Mouse (Mus musculus) kidney, postnatal 25 days (tissue): ENCODE data around the gene Galnt17.

Source experiments
- DNase-seq, 2 experiments: peaks; one replicate each; pipeline ENCODE4 v3.0.0; 2021; ENCODE audit warnings: mixed read lengths in 2 of 2

The Galnt17 gene

DNA sequence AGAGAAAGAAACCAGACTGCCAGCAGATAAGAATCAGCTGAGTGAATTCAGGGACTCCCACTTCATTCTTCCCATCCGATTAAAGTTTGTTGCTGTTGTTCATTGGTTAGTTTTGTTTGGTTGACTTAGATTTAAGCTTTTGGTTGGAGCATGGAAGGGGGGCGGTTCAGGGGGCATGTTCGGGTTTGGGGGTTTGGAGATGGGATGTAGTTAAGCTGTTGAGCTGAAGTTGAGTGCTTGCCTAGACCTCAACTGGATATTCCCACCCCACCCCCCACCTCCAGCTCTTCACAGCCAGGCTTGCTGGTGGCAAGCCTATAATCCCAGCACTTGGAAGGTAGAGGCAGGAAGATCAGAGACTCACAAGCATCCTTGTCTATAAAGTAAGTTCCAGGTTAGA, at the start of gene Galnt17:
TSS of gene Galnt17 (minus strand) at position 101 of the 400 bp plus-strand sequence.
- no peak for DNase-seq

GRCm38 (mm10) chr5:131334536-131334935, 26.2 kb upstream of the Galnt17 start:
- no peak for DNase-seq

DNA sequence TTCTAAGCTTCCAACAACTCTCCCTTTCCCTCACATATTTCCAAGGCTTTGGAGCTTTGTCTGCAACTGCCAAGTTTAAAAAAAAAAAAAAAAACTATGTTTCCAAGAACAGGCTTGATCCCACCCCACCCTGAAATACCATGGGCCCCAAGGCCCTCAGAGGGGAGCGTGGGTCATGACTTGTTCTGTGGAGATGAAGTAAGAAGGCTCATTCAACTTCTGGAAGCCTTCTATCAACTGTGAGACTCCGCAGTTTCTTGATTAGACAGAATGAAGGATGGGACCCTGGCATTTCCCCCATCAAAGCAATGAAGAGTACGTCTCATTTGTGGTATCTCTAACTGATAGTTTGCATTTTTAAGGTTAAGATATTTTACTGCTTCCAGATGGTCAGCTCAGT, 13.0 kb upstream of the Galnt17 start:
- DNase-seq, result no peak

- DNase-seq, result no peak
Measured at GRCm38 (mm10) chr5:131319605-131320004, 11.3 kb upstream of the Galnt17 start.

DNA sequence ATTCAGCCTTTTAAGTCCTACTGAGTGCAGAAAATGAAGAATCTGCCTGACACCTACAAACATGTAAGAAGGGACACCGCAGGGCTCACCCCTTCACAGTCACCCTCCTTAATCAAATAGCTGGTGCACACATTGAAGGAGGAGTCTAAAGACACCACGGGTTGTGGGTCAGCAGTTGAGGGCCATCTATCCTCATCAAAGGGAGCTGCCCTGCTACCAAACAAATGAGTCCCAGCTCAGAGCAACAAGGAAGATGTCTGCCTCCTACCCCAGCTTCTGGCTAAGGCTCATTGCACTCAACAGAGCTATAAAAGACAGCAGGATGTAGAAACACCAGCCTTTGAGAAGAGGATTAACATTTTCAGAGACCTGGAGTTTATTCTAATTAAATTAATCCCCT, 10.8 kb upstream of the Galnt17 start:
- DNase-seq, result no peak

DNA sequence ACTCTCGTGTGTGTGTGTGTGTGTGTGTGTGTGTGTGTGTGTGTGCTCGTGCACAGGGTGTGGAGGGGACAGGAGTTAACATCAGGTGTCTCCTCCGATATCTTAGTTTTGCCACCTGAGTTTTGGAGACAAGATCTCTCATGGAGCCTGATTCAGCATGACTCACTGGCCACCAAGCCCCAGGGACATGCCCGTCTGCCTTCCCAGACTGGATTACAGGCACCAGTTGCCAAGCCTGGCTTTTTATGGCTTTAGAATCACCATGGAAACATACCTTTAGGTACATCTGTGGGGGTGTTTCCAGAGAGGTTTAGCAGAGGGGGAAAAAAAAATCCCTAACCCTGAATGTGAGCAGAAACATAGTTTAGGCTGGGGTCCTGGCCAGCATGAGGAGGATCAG, 6.7 kb upstream of the Galnt17 start:
- no peak for DNase-seq

GRCm38 (mm10) chr5:131307656-131308151, 593 bp downstream of the Galnt17 start:
- DNase-seq, result peak; percentile 39 to 57

GRCm38 (mm10) chr5:131306908-131307655, 1.2 kb downstream of the Galnt17 start:
- peak; percentile 21 to 42 for DNase-seq

DNA sequence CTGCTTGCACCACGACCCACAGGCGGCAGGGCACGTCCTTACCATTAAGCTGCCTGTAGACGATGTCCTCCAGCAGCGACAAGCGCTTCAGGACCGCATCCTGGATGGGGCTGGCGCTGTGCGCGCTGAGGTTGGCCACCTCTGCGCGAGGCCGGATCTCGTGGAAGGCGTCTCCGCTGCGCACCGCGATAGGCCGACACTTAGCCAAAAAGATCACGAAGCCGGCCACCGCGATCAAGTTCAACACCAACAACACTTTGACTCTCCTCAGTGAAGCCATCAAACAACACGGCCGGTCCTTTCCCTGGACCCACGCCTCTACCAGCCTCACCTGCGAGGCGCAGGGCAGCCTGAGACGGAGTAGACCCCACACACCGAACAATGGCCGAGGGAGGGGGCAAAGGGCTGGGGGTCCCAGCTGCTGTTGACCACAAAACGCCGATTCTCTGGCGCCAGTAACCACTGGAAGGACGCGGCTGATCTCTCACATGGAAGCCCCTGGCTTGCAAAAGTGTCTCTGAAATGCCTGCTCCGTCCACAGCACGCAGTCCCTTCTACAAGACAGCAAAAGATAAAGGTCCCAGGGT, 1.9 kb downstream of the Galnt17 start:
- no peak for DNase-seq

GRCm38 (mm10) chr5:131305223-131305622, 3.1 kb downstream of the Galnt17 start:
- no peak for DNase-seq

GRCm38 (mm10) chr5:131301526-131301925, 6.8 kb downstream of the Galnt17 start:
- DNase-seq, result no peak

DNA sequence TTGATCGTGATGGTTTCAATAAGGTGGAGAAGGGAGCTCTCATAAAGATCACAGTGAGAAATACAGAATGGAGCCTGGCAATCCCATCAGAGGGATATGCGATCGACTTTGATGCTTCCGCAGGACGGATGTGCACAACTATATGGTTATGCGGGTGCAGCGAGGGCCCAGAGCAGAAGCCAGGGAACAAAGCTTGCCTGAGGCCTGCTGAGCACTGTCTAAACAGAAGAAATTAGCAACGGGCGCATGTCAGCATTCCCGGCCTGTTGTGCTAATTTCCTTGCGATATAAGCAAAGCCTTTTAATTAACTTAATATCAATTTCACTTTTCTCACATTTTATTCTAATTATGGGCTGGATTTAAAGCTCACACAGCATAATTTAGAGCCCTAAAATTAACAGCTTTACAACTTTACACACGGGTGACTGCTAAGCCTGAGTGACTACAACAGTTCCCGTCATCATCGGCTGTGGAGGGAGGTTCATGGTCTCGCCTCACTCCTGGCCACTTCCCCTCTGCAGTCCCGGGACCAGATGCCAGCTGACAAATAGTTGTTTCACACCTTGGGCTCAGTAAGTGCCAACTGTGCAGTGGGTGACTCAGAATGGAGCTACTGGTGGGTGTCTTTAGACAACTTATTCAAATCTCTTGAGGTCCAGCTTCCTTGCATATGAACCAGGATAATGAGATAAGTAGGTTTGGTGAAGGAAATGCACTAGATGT, 14.4 kb downstream of the Galnt17 start:
- no peak for DNase-seq

DNA sequence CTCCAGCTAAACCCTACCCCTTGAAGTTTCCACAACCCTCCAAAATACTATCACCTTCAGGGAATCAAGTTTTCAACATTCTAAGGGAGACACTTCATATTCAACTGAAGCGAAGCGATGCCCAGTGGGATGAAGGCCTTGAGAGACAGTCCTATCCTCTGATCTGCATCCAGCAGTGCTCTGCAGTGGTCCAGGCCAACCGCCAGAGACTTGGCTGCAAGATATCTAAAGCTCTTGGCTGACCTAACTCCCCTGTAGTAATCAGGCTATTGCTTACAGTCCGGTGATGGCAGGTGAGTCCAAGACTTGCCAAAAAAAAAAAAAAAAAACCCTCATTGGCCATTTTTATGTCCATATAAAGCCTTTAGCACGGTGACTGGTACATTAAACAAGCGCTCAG, 21.2 kb downstream of the Galnt17 start:
- DNase-seq, result no peak

- DNase-seq, result no peak
Measured at GRCm38 (mm10) chr5:131286680-131287079, 21.6 kb downstream of the Galnt17 start.

GRCm38 (mm10) chr5:131280349-131280748, 27.9 kb downstream of the Galnt17 start:
- no peak for DNase-seq

- DNase-seq, result no peak
Measured at GRCm38 (mm10) chr5:131279286-131279685, 29.0 kb downstream of the Galnt17 start.

GRCm38 (mm10) chr5:131277227-131277626, 31.1 kb downstream of the Galnt17 start:
- peak in 1 of 2 experiments; percentile 6 for DNase-seq

- no peak for DNase-seq
Measured at GRCm38 (mm10) chr5:131266291-131266690, 42.0 kb downstream of the Galnt17 start.

DNA sequence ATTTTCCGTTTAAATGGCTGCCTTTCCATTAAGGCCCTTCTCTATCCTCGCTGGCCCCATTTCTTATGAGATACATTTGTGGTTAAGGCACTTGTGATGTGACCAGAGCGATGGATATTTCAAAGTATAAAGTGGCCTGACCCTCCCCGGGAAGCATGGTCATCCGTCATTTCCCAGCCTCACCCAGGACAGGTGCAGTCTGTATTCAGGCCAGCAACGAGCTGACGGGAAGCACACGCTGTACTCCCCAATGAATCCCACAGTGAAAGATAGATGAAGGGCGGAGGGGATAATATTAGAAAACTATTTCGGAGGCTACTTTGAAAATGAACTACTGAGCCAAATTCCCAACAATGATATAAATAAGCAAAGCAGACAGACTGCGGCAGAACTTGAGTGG, 44.2 kb downstream of the Galnt17 start:
- no peak for DNase-seq

DNA sequence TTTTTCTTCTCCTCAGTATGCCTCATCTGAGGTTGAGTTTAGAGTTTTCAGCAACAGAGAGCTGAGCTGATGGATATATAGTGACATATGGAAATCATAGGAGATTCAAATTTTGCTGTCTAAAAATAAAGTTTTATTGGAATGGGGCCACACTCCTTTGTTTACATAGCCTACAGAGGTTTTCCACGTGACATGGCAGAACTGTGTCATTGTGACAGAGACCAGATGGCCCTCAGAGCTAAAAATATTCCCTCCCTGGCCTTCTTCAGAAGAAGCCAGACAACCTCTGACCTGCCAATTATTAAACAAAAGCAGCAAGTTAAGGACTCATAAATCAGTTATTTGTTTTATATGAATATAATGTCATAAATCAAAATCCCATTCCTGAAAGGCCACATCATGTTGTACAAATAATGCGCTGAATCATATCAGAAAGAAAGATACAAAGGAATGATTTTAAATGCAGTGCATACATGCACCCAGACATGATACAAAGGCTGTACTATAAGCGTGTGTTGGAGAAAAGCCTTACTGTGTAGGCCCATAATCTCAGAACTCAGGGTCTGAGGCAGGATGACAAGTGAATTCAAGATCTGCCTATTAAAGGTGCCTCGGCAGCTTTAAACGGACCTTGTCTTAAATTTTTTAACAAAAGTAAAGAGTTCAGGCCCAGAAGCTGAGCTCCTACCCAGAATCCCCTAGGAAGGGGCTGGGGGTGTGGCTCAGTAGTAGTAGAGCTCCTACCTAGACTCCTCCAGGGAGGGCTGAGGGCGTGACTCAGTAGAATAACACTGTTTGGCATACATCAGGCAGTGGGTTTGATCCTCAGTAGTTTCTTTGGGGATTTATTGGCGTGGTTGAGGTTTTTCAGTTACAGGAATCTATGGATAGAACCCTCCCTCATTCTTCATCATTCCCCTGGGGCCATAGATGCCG, 57.3 kb downstream of the Galnt17 start:
- peak in 1 of 2 experiments; percentile 21 for DNase-seq

DNA sequence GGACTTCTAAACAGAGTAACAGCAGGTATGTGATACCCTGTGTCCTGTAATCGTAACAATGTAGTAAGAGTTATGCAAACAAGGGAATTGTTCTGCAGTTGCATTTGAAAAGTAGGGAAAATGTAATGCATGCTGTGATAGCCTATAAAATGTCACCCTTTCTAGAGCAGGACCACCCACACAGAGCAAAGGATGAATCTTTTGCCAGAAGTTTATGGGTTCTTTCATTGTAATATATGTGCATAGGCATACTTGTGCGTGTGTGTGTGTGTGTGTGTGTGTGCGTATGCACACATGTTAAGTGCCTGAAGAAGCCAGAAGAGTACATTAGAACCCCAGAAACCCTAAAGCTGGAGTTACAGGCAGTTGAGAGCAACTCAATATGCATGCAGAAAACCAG, 59.9 kb downstream of the Galnt17 start:
- DNase-seq, result no peak

GRCm38 (mm10) chr5:131246591-131246990, 61.7 kb downstream of the Galnt17 start:
- no peak for DNase-seq

DNA sequence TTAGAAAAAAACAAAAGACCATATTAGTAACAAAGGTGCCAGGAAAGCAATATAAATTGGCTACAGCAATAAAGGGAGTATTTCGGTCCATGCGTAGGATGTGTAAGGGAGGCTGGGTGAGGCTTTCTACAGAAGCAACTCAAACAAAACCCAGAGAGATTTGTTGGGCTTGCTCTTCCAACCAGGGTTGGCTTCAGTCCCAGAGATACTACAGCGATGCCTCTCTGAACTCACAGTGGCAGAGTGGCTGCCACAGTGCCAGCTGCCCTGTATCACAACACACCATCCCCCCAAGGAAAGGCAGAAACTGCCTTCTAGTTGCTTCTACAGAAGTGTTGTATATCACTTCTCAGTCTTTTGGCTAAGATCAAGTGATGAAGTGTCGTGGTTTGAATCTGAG, 66.6 kb downstream of the Galnt17 start:
- DNase-seq, result no peak
